Mouse (Mus musculus): ENCODE results near the gene Nrsn2. TPM values are rescaled to one million over a fixed set of nuclear protein-coding genes. Genes with fewer than 3 reads are reported as not detected.
"Not testable (repeated sequence)": the region's sequence is repeated elsewhere in the genome, so short reads cannot be mapped to it uniquely, and the experiment has no call there.

Nrsn2 gene
- polyA plus RNA-seq, 3 experiments from 2014 or later: not detected

GRCm38 (mm10) chr2:152375652-152376344 is 640 bp downstream of the Nrsn2 start:
- no peak for ATAC-seq

- no peak for ATAC-seq
Measured at GRCm38 (mm10) chr2:152373547-152373946, 2.9 kb downstream of the Nrsn2 start.

- no peak for ATAC-seq
Measured at GRCm38 (mm10) chr2:152372661-152373060, 3.8 kb downstream of the Nrsn2 start.

GRCm38 (mm10) chr2:152372104-152372503 is 4.3 kb downstream of the Nrsn2 start:
- peak; percentile 98 for ATAC-seq

- peak; percentile 39 for ATAC-seq
Measured at GRCm38 (mm10) chr2:152368532-152369140, 7.8 kb downstream of the Nrsn2 start.

GRCm38 (mm10) chr2:152367917-152368316 is 8.5 kb downstream of the Nrsn2 start:
- no peak for ATAC-seq

GRCm38 (mm10) chr2:152363245-152364147 is 12.9 kb downstream of the Nrsn2 start:
- peak; percentile 73 for ATAC-seq

- ATAC-seq: no peak
Measured at GRCm38 (mm10) chr2:152361193-152361592, 15.2 kb downstream of the Nrsn2 start.

- peak; percentile 55 for ATAC-seq
Measured at GRCm38 (mm10) chr2:152360271-152360775, 16.1 kb downstream of the Nrsn2 start.

- no peak for ATAC-seq
Measured at GRCm38 (mm10) chr2:152359616-152360015, 16.8 kb downstream of the Nrsn2 start.

GRCm38 (mm10) chr2:152358977-152359376 is 17.5 kb downstream of the Nrsn2 start:
- not testable (repeated sequence) for ATAC-seq

GRCm38 (mm10) chr2:152357254-152357653 is 19.2 kb downstream of the Nrsn2 start:
- no peak for ATAC-seq

GRCm38 (mm10) chr2:152349842-152350540 is 26.4 kb downstream of the Nrsn2 start:
- ATAC-seq: no peak

GRCm38 (mm10) chr2:152349205-152349604 is 27.2 kb downstream of the Nrsn2 start:
- ATAC-seq: no peak

- ATAC-seq: no peak
Measured at GRCm38 (mm10) chr2:152347722-152348121, 28.7 kb downstream of the Nrsn2 start.

GRCm38 (mm10) chr2:152346776-152347465 is 29.5 kb downstream of the Nrsn2 start:
- ATAC-seq: no peak

GRCm38 (mm10) chr2:152345393-152345792 is 31.0 kb downstream of the Nrsn2 start:
- no peak for ATAC-seq

GRCm38 (mm10) chr2:152344909-152345308 is 31.5 kb downstream of the Nrsn2 start:
- no peak for ATAC-seq

GRCm38 (mm10) chr2:152344361-152344760 is 32.1 kb downstream of the Nrsn2 start:
- peak; percentile 38 for ATAC-seq

- peak; percentile 90 for ATAC-seq
Measured at GRCm38 (mm10) chr2:152343329-152344213, 32.9 kb downstream of the Nrsn2 start, which contains the start of gene Trib3. Gene Trib3 (minus strand): TSS chr2:152344032.

Data from inflammation-experienced regulatory T-cells, adult 6 months (primary cell).